Mouse (Mus musculus): ENCODE results near the gene Sbf1.

Sbf1 gene

DNA sequence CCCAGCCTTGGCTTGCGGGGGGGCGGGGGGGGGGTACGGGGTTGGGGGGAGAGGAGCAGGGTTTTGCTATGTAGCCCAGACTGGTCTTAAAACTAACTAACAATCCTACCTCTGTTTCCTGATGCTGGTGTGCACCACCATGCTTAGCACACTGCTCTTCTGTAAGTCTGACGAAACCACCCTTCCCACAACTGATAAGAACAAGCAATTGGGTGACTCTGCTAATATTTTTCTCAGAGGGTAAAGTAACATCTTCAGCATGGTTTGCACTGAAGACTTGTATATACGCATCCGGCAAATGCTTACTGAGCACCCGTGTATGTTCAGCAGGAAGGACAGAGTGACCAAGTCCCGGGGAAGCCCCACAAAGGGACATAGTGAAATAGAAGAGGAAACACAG is 6.2 kb upstream of the Sbf1 start:
- no peak for DNase-seq (ENCODE audit: low spot score in 2 of 2)

DNA sequence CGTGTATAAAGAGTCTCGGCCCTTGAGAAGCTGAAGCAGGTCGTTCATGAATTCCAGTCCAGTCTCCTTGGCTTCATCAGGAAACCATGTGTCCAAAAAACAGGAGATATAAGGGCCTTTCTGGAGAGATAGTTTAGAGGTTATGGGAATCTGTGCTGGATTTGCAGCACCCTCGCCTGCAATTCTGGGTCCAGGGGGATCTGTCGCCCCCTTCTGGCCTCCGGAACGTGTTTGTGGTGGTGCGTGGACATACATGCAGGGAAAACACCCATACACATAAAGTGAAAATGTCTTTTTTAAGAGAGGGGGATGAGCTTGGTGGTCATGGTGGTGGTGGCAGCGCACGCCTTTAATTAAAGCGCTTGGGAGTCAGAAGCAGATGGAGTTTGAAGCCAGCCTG is 1.0 kb upstream of the Sbf1 start:
- no peak for DNase-seq (ENCODE audit: low spot score in 2 of 2)

DNA sequence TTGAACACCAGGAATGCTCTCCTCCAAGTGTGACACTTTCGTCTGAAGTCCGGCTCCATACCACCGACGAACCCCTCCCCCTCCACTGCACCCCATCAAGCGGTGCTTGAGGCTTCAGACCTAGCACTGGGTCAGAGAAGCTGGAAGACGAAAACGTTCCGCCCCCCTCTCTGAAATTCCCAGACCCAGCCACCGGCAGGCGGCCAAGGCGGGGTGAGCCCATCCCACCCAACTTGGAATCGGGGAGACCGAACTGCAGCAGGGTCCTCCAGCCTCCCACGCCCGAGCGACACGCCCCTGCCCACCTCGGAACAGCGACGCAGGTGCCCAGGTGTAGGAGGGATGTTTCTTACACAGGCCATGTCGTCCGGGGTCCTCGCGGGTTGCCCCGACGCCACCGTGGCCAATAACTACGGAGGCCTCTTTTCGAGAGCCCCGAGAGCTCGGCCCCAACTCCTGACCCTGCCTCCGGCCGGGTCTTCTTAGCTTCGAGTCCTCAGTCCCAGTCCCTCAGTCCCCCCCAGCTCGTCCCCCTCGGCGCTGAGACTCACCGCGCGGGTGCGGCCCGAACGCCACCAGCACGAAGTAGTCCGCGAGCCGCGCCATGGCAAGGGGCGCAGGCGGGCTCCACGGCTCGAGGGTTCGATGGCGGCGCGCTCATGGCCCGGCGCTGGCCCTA is 461 bp downstream of the Sbf1 start:
- DNase-seq (ENCODE audit: low spot score in 2 of 2), result no peak

DNA sequence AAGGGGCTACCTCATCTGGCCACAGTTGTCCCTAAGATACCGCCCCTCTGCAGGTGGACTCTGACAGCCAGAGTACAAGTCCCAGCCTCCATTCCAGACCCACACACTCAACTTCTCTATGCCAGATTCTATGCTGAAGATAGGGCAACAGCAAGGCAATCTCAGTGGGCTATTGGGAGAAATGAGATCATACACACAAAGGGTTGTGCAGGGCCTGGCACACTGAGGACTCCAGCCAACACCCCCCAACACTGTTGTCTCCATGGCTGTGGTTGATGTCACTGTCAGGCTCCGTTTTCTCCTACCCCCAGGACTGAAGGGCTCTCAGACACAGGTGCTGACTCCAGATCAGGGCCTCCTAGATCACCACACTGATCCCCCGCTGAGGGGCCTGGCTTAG is 1.0 kb downstream of the Sbf1 start:
- DNase-seq (ENCODE audit: low spot score in 2 of 2), result peak in 1 of 2 experiments; percentile 26

DNA sequence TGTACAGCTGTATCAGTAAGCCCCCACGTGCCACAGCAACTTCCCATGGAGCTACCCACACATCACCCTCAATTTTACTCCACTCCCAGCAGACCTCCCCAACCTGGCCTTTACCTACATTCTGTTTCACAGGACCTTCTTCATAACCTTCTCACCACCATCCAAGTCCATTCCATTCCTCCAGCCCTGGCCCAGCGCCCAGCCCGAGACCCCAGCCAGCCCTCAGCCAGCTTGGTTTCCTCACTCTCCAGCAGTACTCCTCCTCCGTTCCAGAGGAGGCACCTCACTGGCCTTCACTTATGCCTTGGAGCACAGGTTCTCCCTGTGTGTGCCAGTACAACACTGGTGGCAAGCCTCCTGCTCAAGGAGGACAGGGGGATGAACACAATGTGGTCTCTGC is 1.8 kb downstream of the Sbf1 start:
- no peak for DNase-seq (ENCODE audit: low spot score in 2 of 2)

DNA sequence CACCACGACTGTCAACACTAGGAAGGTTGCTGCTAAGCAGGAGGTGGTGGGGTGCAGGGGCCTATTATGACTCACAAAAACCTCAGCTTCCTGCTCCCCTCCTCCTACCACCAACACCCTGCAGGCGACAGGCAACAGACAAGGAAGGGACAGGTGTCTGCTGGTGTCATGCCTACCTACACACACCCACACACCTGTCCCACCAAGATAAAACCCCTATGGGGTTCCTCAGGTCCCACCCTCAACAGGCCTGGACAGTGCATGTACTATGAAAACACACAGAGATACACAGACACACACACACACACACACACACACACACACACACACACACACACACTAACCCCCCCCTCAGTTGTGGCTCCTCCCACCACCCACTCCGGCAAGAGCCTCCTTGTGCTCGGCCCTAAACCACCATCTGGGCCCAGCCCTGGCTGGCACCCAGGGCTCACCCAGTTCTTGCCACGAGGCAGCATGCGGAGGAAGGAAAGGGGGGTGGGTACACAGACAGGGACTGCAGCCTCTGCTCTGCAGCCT is 5.1 kb downstream of the Sbf1 start:
- peak; percentile 70 to 71 for DNase-seq (ENCODE audit: low spot score in 2 of 2)

DNA sequence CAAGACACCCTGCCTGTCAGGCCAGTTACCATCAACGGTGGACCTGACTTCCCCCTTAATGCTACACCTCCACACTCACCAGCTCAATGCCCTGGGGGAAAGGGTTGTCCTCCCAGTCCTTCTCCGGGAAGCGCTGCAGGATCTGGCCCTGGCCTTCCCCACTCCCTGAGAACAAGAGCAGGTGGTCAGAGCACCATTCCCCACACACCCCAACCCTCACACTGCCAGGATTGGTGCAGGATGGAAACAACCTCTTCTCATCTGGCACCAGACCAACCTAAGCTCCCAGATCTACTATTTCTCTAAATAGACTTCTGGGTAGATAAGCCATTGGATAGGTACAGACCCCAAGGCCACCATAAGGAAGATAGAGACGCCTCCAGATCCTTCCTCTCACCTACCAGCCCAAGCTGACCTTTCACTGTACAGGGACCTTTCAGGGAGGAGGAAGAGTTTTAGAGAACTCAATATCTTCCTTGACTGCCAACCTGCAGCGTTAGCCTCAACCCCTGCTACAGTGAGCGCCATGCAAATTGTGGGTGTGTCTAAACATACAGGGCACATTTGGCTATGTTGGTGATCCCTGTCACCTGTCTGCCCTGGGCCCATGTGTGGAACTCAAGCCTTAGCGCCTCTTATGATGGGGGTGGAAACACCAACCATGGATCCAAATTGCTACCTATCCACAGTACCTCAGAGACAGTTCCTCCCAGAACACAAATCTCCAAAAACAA is 6.5 kb downstream of the Sbf1 start:
- no peak for DNase-seq (ENCODE audit: low spot score in 2 of 2)

DNA sequence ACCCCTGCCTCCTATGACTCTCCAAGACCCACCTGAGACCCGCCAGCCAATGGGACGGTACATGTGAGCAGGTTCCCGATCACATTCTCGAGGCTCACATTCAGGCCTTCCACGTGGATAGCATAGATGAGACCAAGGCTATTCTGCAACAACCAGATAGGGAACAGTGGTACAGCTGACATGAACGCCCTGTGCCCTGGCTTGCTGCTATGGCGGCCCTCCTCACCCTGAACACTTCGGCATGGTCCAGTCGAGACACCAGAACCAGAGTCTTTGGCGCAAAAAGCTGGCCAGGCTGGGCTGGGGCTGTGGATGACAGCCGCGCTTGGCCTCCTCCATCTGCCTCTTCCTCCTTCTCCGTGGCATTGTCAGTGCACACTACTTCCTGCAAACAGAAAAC is 7.7 kb downstream of the Sbf1 start:
- DNase-seq (ENCODE audit: low spot score in 2 of 2), result no peak

DNA sequence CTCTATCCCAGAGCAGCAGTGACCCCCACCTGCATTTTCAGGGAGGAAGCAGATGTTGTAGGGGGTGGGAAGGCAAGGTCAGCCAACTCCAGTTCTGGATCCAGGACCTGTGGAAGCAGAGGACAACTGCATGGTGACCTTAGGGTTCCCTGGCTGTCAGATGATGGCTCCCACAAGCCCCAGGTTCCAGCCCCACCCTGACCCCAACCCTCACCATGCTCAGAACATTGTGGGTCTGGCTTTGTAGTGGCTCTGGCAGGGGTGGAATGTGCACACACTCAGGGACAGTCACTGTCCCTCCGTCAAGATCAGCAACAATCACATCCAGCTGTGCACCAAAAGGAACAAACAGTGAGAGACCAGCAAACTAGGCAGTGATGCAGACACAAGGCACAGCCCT is 9.1 kb downstream of the Sbf1 start:
- no peak for DNase-seq (ENCODE audit: low spot score in 2 of 2)

DNA sequence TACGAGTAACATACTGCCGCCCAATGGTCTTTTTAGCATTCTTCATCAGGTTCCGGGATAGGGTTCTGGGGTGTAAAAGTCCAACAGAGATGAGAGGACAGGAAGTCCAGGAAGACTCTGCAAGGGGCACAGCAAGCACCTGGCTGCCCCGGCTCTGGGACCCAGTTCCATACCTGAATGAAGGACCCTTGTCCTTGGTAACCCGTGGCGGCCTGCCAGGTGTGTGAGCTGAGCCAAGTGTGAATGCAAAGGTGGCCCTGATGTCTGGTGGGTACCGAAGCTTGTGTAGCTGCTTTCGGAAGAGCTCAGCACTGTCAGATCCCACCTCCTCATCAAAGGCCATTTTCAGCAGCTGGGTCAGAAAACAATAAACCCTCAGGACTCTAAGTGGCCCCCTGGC is 14.5 kb downstream of the Sbf1 start:
- no peak for DNase-seq (ENCODE audit: low spot score in 2 of 2)

DNA sequence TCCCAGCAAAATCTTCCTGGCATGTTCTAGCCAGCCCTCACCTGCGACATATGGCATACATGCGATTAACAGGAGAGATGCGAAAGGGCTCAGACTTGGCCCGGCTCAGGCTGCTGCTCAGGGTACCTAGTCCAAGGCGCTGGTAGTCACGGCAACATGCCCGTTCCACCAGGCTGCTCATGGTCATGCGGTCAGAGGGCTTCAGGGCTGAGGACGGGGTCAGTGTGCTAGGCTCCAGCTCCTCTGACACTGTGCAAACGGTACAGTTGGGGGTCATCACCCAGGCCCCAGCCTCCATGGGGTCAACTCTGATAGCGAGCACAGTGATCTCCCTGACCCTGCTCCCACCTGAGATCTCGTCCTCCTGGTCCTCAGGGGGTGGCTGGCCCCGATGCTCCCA is 14.9 kb downstream of the Sbf1 start:
- DNase-seq (ENCODE audit: low spot score in 2 of 2), result no peak

DNA sequence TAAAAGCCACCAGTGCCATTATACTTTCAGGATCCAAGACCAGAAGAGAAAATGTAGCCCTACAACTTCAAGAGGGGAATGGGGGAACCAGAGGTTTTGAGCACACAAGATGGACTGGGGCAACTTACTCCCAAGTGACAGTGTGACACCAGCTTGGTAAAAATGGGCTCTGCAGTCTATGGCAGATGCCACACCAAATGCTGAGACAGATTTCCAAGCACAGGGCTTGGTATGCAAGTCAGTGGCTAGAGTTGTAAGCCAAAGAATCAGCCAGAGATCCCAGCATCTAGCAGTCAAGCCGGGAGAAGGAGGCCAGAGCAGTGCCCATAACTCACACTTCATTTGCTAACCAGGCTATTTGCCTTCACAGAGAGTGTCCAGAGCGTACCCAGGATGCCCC is 17.4 kb downstream of the Sbf1 start:
- DNase-seq (ENCODE audit: low spot score in 2 of 2), result no peak

DNA sequence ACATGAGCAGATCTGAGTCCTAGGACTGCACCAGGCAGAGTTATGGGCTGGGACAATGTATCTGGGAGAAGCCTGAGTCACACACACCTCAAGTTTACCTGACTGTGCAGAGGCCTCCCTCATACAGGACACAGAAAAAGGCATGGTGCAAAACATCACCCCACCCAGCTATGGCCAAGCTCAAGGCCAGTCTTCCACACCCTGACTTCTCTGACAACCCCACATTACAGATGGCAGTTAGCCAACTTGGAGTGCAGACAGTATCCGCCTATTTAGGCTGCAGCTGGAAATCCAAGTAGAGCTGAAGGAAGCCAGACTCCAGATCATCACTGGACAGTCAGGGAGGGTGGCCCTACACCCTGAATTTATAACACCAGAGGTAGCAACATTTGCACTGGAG is 18.6 kb downstream of the Sbf1 start:
- DNase-seq (ENCODE audit: low spot score in 2 of 2), result no peak

DNA sequence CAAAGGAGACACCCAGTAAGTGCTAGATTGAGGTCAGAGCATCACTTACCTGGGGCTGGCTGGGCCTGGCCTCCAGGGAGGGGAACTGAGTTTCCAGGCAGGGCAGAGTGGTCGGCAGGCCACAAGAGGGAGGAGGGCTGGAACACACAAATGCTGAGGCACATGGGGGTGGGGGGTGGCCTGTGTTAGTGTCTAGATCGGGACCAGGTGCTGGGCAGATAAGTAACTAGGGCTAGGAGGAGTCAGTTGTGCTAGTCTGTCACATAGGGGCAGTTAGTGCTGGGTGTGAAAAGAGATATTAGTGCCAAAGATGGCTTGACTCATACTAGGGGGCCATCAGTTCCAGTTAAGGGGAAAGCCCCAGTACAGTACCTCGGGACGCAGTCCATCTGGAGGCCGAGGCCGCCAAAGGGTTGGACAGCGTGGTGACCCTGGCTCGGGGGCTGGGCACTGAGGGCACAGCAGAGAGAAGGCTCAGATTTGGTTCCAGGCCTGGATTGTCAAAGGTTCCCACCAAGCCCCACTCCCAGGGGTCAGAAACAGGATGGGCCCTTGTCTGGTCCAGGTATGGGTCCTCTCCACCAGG is 19.4 kb downstream of the Sbf1 start:
- DNase-seq (ENCODE audit: low spot score in 2 of 2), result no peak

DNA sequence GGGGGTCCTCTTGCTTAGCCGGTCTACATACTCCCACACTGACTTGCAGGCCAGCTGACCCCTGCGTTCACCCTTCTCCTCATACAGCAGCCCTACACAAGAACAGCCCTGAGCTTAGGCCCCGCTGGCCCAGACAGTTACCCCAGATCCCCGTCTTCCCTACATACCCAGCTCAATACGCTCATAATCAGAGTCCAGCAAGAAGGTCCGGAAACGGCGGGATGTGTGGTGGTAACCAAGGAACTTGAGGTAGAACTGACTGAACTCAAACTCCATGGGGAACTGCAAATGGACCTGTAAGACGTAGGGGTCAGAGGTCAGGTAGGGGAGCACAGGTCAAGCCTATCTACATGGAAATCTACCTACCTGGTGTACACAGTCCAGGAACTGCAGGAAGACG is 21.3 kb downstream of the Sbf1 start:
- DNase-seq (ENCODE audit: low spot score in 2 of 2), result no peak

DNA sequence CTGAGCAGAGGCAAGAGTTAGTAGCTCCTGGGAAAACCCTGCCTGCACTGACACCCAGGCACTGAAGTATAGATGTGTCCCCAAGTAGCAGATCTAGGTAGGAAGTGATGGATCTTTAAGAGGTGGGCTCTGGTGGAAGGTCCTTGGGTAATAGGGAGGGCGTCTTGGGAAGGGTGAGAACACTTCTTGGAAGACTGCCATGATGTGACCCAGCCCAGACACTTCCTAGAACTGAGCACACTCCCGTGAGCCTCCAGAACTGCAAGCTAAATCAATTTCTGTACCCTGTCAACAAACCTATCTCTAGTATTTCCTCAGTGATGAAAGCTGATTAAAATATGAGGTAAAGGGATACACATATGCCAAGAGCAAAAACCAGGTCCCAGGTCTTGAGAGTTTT is 22.3 kb downstream of the Sbf1 start:
- no peak for DNase-seq (ENCODE audit: low spot score in 2 of 2)

DNA sequence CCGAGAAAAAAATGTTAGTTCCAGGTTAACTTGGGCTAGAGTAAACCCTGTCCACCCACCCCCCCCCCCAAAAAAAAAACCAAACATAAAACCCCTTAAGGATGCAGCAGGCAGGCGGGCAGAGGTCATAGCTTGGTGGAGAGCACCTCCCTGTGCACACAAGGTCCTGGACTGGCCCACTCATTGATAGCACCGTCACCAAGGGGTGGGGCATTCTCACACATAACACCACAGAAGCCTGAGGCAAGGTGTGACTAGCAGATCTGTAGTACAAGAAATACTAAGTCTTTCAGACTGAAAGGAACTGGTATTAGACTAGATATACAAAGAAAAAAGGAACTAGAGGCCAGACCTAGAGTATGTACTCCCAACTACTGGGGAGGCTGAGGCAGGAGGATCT is 23.6 kb downstream of the Sbf1 start:
- no peak for DNase-seq (ENCODE audit: low spot score in 2 of 2)

DNA sequence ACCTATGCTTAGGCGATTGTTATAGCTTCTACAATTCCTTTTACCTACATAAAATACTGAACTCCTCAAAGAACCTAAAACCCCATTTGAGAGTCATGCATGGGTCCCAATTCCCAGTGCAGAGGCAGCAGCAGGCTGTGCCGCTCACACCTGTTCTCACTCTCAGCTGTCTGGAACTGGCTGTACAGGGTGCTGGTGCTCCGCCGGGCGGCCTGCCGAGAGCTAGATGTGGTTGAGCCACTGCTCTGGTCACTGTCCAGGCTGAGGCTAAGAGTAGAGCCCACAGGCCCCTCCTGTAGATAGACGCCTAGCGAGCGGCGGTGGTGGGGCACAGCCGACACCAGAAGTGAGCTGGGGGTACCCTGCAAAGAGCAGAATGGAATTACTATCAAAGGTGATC is 25.7 kb downstream of the Sbf1 start:
- DNase-seq (ENCODE audit: low spot score in 2 of 2), result no peak

DNA sequence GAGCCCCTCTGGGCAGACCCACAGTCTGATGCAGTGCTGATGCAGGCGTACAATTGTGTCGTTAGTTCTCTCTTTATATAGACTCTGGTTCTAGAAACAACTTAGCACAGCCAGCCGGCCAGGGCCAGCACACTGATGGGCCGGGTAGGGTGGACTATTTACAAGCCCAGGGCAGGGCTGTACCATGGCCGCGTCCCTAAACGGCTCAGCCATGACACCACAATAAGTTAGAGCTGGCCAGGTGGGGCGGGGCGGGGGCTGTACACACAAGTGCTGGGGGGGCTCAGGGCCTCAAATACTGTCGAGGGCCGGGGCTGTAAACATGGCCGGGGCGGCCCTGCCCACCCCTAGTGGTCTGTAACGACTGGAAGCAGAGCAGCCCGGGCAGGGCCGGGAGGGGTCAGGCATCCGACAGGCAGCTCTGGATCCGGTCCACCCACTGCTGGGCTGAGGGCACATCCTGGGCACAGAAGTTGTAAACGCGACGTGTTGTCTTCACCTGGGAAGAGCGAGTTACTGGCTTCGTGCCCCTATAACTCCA is 26.8 kb downstream of the Sbf1 start:
- no peak for DNase-seq (ENCODE audit: low spot score in 2 of 2)

DNA sequence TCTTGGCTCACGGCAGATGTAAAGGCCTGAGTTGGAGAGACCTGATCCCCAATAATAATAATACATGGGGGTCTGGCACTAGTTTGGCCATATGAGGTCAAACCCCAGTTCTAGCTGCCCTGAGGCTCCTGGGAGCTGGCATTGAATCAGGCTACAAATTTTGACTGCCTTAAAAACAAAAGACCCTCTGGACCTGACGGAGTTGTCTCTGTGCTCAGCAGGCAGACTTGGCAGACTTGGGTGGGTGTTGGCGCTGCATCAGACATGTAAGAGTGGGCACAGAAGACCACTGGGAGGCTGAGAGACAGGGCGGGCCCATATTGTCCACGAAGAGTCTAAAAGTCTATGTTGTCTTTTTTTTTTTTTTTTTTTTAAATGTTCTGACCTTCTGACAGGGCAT is 28.5 kb downstream of the Sbf1 start:
- DNase-seq (ENCODE audit: low spot score in 2 of 2), result no peak

DNA sequence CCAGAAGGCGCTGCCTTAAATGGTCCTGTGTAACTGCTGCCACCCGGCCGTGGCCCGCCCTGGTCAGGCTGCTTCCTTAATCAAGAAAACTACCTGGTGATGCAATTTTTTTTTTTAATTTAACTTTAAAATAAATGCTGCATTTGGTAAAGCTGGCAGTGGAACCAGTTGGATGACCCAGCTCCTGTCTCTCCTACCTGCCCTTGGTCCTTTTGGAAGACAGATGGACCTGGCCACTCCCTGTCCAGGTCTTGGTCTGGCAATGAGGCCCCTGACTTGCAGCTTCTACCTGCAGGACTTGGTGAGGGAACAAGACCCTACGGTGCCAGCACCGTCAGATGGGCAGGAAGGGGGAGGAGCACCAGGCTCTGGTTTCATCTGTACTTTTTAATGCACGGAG is 29.0 kb downstream of the Sbf1 start:
- no peak for DNase-seq (ENCODE audit: low spot score in 2 of 2)

DNA sequence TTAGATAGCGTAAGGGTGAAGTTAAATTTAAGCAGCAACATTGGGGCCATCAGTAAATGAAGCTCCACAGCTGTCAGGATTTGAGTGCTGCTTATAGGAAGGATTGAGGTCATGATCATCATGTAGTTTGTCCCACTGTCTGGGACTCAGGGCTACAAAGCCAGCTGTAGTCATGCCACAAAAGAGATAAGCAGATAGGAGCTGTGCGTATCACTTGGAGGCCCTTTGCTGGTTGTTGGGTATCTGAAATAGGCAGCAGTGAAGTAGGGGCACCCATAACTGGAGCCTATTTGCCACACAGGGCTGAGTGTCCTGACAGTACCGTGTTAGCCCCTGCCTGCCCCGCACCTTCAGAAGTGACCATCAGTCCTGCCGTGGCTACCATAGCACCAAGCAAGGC is 29.6 kb downstream of the Sbf1 start:
- DNase-seq (ENCODE audit: low spot score in 2 of 2), result no peak

DNA sequence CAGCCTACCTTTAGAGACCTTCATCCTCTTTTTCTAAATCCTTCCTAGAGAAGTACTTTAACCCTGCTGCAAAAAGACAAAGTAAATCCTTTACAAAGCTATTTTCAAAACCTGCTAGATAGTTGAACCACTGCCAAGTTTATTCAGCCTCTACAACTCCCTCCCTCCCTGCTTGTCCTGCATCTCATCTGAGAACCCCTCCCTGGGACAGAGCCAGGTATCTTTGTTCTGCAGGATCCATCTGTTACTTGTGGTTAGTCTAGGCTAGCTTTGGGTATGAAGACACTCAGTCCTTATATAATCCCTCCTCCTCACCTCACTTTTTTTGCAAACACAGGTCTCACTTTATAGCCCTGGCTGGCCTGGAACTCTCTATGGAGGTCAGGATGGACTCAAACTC is 30.1 kb downstream of the Sbf1 start:
- DNase-seq (ENCODE audit: low spot score in 2 of 2), result peak in 1 of 2 experiments; percentile 47
